Mouse (Mus musculus): Measurements from ENCODE around the gene Mre11a.

DNA sequence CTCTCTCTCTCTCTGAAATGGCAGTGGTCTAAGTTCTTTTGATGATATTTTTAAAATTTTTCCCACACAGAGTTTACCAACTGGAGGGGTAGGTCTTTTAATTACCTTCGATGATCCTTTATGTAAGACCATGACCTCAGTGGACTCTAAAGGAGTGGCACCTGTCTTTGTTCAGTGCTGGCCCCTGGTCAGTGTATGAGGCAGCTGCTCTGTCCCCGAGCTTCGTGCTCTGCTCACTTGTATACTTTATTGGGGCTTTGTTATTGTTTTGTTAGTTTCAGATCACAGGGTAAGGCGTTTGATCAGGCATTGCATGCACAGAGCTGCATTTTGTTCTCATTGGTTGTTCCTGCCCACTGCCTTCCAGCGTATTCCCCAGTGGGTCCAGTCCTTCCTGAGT lies 55.5 kb downstream of the Mre11a start:
- TF ChIP-seq CTCF (IDR thresholded peaks at IDR 0.05; ENCODE audit: borderline replicate concordance, insufficient read depth, low read length) (no peak), POLR2A (IDR thresholded peaks at IDR 0.05; ENCODE audit: low read depth, low read length) (no peak)

Measured in embryonic fibroblast, embryonic 13.5 days (primary cell).